Mouse (Mus musculus) embryonic facial prominence, embryonic 14.5 days (tissue): ENCODE measurements at regions not wholly inside any gene's neighbourhood (a gene's known extent, or its start where the extent isn't known, plus 50 kb on each side); places are given as distances from the start of the nearest gene placed in this dataset.

ENCODE experiments used
- ATAC-seq: fragments of 200-750 bp; cut with Nextera tagmentation; 2 replicates; pipeline ENCODE4 v1.8.0; 2017; ENCODE audit warnings: low read depth, moderate number of reproducible peaks, moderate TSS enrichment
- DNase-seq: peaks from one replicate; pipeline ENCODE4 v3.0.0-alpha.2; 2015; ENCODE audit warnings: low spot score
- H3K27ac ChIP-seq: fragments of 300-500 bp; sonication (generic); replicated peaks from 2 replicates; pipeline ENCODE4 v1.5.1; 2014; ENCODE audit warnings: low read depth, mild to moderate bottlenecking, low read length, moderate library complexity
- H3K27me3 ChIP-seq: fragments of 300-500 bp; sonication (generic); replicated peaks from 2 replicates; pipeline ENCODE4 v1.6.1; 2014; ENCODE audit warnings: low read length; ENCODE audit not compliant: control insufficient read depth, insufficient read depth
- H3K36me3 ChIP-seq: fragments of 300-500 bp; sonication (generic); 2 replicates; pipeline ENCODE4 v1.6.1; 2014; ENCODE audit warnings: low read length, mixed read lengths; ENCODE audit not compliant: control insufficient read depth, insufficient read depth
- H3K4me1 ChIP-seq: fragments of 300-500 bp; sonication (generic); 2 replicates; pipeline ENCODE4 v1.6.1; 2014; ENCODE audit warnings: antibody characterized with exemption, low read length; ENCODE audit not compliant: control insufficient read depth, insufficient read depth
- H3K4me2 ChIP-seq: fragments of 300-500 bp; sonication (generic); 2 replicates; pipeline ENCODE4 v1.6.1; 2014; ENCODE audit warnings: low read depth, mild to moderate bottlenecking, low read length, moderate library complexity, mixed read lengths
- H3K4me3 ChIP-seq: fragments of 300-500 bp; sonication (generic); 2 replicates; pipeline ENCODE4 v1.5.1; 2014; ENCODE audit warnings: low read depth, mild to moderate bottlenecking, low read length
- H3K9ac ChIP-seq: fragments of 300-500 bp; sonication (generic); 2 replicates; pipeline ENCODE4 v1.6.1; 2014; ENCODE audit warnings: low read depth, mild to moderate bottlenecking, low read length, moderate library complexity, mixed read lengths
- H3K9me3 ChIP-seq: fragments of 300-500 bp; sonication (generic); 2 replicates; pipeline ENCODE4 v1.6.1; 2016; ENCODE audit warnings: low read length; ENCODE audit not compliant: control insufficient read depth
- WGBS: fragments of 180-500 bp; shearing (Covaris S2); extraction: QIAGEN DNeasy Blood & Tissue Kit; methylation state at CpG from one replicate; pipeline ENCODE4 v1.1.7; 2014; 5-methylcytosine and 5-hydroxymethylcytosine counted together

GRCm38 (mm10) chr1:71945070-71945469 lies 267.0 kb downstream of the Mreg start:
- Histone ChIP-seq H3K4me3 (no peak overlapping the region), H3K36me3 (no peaks in the 10 kb centered on the region), H3K9ac (no peak overlapping the region), H3K27me3 (no peaks in the 10 kb centered on the region), H3K27ac (no peak overlapping the region), H3K4me2 (no peak overlapping the region), H3K9me3 (no peaks in the 10 kb centered on the region), H3K4me1 (no peaks in the 10 kb centered on the region)
- DNase-seq, result no peak
- no peak for ATAC-seq
- WGBS, result 80% methylated on average over 6 of the region's 6 CpGs

DNA sequence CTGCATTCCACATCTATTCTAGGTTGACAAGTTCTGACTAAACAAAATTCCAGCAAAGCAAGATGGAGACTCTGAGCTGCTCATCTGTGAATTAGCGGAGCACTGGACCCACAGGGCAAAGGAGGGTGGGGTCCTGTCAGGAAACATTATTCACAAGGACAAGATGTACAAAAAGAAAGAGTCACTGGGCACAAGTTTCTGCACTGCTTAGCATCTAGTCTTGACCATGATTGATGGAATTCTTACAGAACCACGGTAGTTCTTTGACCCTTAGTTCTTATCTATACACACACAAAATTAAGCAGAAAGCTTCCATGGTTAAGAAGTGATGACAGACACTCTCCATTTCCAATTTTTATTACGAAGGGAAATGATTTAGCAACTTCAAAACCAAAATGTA lies 267.6 kb downstream of the Mreg start:
- Histone ChIP-seq H3K36me3 (no peaks in the 10 kb centered on the region), H3K27ac (no peak overlapping the region), H3K4me2 (no peak overlapping the region), H3K27me3 (no peaks in the 10 kb centered on the region), H3K9ac (no peak overlapping the region), H3K9me3 (no peaks in the 10 kb centered on the region), H3K4me3 (no peak overlapping the region), H3K4me1 (no peaks in the 10 kb centered on the region)
- no peak for DNase-seq
- ATAC-seq, result no peak
- WGBS, result 84% methylated on average over 3 of the region's 3 CpGs

GRCm38 (mm10) chr1:71942145-71942544 lies 270.0 kb downstream of the Mreg start:
- no peak for ATAC-seq
- H3K4me2 ChIP-seq, result no peak overlapping the region
- no peak overlapping the region for H3K4me3 ChIP-seq
- no peak for DNase-seq
- no peak overlapping the region for H3K27ac ChIP-seq
- no peaks in the 10 kb centered on the region for H3K36me3 ChIP-seq
- peaks cover 5% of the 10 kb centered on the region; the same call in 1 of the 2 replicates for H3K4me1 ChIP-seq
- H3K27me3 ChIP-seq, result no peaks in the 10 kb centered on the region
- H3K9ac ChIP-seq, result no peak overlapping the region
- no peaks in the 10 kb centered on the region for H3K9me3 ChIP-seq

- Histone ChIP-seq H3K4me3 (no peak overlapping the region), H3K4me2 (no peak overlapping the region), H3K4me1 (peaks cover 5% of the 10 kb centered on the region; the same call in 1 of the 2 replicates), H3K36me3 (no peaks in the 10 kb centered on the region), H3K9me3 (no peaks in the 10 kb centered on the region), H3K27ac (no peak overlapping the region), H3K9ac (no peak overlapping the region), H3K27me3 (no peaks in the 10 kb centered on the region)
- DNase-seq, result no peak
- no peak for ATAC-seq
- WGBS, result 75% methylated on average over 4 of the region's 4 CpGs
Measured at GRCm38 (mm10) chr1:71941688-71942087, 270.4 kb downstream of the Mreg start.

- H3K27me3 ChIP-seq, result no peaks in the 10 kb centered on the region
- H3K9me3 ChIP-seq, result no peaks in the 10 kb centered on the region
- no peaks in the 10 kb centered on the region for H3K36me3 ChIP-seq
- no peak overlapping the region for H3K4me3 ChIP-seq
- no peak overlapping the region for H3K9ac ChIP-seq
- DNase-seq (no peak), ATAC-seq (no peak)
- WGBS, result 43% methylated on average over 4 of the region's 4 CpGs
- peaks cover 5% of the 10 kb centered on the region; the same call in 1 of the 2 replicates for H3K4me1 ChIP-seq
- H3K4me2 ChIP-seq, result no peak overlapping the region
- H3K27ac ChIP-seq, result no peak overlapping the region
Measured at GRCm38 (mm10) chr1:71940900-71941299, 271.2 kb downstream of the Mreg start.

DNA sequence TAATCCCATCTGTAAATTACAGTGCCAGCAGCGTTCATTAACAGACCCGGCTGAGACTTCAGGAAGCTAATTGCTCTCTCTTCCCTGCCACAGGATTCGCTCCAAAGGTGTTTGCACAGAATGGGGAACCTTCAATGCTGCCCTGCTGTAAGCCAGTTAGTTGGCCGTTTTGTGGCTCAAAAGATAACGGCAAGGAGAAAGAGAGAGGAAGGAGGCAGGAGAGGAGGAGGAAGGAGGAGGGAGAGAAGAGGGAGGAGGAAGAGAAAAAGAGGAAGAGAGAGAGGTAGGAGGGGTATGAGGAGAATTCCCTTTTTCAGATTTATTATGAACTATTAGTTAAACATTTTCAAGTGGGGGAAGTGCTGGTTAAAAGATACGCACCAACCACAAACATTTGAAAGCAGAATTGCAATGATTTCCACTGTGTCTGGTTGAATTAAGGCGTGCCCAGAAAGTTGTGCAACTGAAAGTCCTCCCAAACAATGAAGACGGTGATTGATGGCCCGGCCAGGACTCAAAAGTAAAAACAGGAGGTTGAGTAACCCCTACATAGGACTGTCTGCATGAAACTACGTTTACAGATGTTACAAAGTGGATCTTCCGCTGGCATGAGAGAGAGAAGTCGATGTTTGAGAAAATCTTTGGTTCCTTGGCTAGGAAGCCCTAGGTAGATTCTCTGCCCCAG lies 273.6 kb downstream of the Mreg start:
- no peak overlapping the region for H3K4me3 ChIP-seq
- H3K4me2 ChIP-seq, result no peak overlapping the region
- H3K27ac ChIP-seq, result no peak overlapping the region
- no peaks in the 10 kb centered on the region for H3K27me3 ChIP-seq
- H3K36me3 ChIP-seq, result no peaks in the 10 kb centered on the region
- peaks cover 5% of the 10 kb centered on the region; the same call in 1 of the 2 replicates for H3K4me1 ChIP-seq
- no peaks in the 10 kb centered on the region for H3K9me3 ChIP-seq
- 57% methylated on average over 12 of the region's 12 CpGs for WGBS
- ATAC-seq, result no peak
- H3K9ac ChIP-seq, result no peak overlapping the region
- DNase-seq, result peak; percentile 16

GRCm38 (mm10) chr1:71937922-71938321 lies 274.2 kb downstream of the Mreg start:
- H3K4me3 ChIP-seq, result no peak overlapping the region
- H3K36me3 ChIP-seq, result no peaks in the 10 kb centered on the region
- ATAC-seq (no peak), DNase-seq (no peak)
- H3K9me3 ChIP-seq, result no peaks in the 10 kb centered on the region
- peaks cover 5% of the 10 kb centered on the region; the same call in 1 of the 2 replicates for H3K4me1 ChIP-seq
- no peak overlapping the region for H3K27ac ChIP-seq
- H3K27me3 ChIP-seq, result no peaks in the 10 kb centered on the region
- WGBS, result 51% methylated on average over 8 of the region's 8 CpGs
- no peak overlapping the region for H3K4me2 ChIP-seq
- H3K9ac ChIP-seq, result no peak overlapping the region

- WGBS, result 62% methylated on average over 3 of the region's 3 CpGs
- DNase-seq (no peak), ATAC-seq (no peak)
- Histone ChIP-seq H3K4me1 (peaks cover 5% of the 10 kb centered on the region; the same call in 1 of the 2 replicates), H3K4me3 (no peak overlapping the region), H3K27me3 (no peaks in the 10 kb centered on the region), H3K27ac (no peak overlapping the region), H3K4me2 (no peak overlapping the region), H3K9me3 (no peaks in the 10 kb centered on the region), H3K9ac (no peak overlapping the region), H3K36me3 (no peaks in the 10 kb centered on the region)
Measured at GRCm38 (mm10) chr1:71937168-71937567, 274.9 kb downstream of the Mreg start.

DNA sequence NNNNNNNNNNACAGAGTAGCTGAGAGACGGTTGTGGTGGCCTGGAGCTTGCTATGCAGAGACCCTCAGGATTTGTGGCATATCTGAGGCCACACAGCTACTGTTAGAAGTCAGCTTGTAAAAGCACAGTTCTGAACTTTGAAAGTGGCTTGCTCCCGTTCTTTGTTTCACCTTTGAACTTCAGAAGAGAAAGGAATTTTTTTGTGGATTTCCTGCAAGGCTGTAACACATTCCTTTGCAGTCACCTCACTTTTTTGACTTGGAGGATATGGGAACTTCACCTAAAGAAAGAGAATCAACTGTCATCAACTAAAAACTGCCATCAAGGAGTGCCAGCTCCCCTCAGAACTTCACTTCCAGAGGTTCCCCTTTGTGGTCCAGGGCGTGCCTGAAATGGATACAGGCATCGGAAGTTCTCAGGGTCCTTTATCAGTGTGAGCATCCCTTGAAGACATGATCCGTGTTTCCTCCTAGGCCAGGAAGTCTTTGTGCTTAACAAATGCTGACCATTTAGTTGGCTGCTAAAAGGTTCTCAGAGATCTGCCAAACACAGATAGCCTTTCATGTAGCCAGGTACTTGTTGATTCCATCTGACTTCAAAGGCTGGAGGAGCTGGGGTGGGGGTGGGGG lies 275.5 kb downstream of the Mreg start:
- no peak overlapping the region for H3K4me2 ChIP-seq
- WGBS, result 44% methylated on average over 5 of the region's 5 CpGs

More for the DNA sequence above, 275.5 kb downstream of the Mreg start:
- Histone ChIP-seq H3K27me3 (no peaks in the 10 kb centered on the region), H3K27ac (no peak overlapping the region), H3K9ac (no peak overlapping the region), H3K4me1 (peaks cover 5% of the 10 kb centered on the region; the same call in 1 of the 2 replicates), H3K4me3 (no peak overlapping the region), H3K9me3 (no peaks in the 10 kb centered on the region), H3K36me3 (no peaks in the 10 kb centered on the region)
- ATAC-seq (no peak), DNase-seq (no peak)
